Mouse (Mus musculus) liver, embryonic 14.5 days (tissue): ENCODE results near the gene Cemip.

Experiments
- CTCF ChIP-seq: IDR thresholded peaks from 2 replicates; pipeline ENCODE4 v1.5.1; 2016; ENCODE audit warnings: antibody characterized with exemption, low read depth, control low read depth
- EP300 ChIP-seq: IDR thresholded peaks from 2 replicates; pipeline ENCODE4 v1.6.1; 2016; ENCODE audit warnings: antibody characterized with exemption, low read depth

DNA sequence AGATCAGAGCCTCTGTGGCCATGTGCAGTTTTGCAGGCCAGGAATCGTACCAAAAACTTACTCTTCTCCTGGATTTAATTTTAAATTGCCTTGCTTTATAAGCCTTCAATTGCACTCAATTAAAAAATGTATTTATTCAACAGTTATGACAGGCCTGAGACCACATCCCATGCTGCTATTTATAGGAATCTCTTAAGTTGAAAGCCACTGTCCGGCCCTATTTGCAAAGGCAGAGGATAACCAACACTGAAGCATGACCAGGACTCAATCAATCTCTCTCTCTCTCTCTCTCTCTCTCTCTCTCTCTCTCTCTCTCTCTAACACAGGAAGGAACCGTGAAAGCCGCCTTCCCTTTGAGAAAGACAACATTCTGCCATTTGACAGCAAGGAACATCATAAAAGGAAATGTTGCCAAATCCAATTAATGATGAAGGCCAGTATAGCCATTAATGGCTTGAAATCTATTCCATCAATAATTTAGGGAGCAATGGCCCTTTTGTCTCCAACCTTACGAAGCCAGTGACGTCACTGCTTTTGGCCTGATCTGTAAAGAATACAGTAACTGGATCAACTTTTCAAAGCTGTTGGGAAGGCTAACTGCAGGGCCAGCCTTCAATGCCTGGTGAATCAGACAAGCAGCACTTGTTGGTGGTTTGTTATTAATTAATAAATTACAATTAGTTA is 26.2 kb upstream of the Cemip start:
- TF ChIP-seq CTCF = no peak
- TF ChIP-seq EP300 = no peak
